Mouse (Mus musculus) kidney, adult 2 months (tissue): ENCODE data around the gene B4galt5.

Source experiments
- CTCF ChIP-seq: fragments of 200-500 bp; conservative IDR thresholded peaks from 2 replicates; pipeline ENCODE4 v1.5.1; 2011; ENCODE audit warnings: low read depth, mild to moderate bottlenecking, control low read depth, low read length, moderate library complexity, mixed read lengths; ENCODE audit not compliant: insufficient read depth, insufficient read length
- POLR2A ChIP-seq: fragments of 200-500 bp; IDR thresholded peaks from one replicate; pipeline ENCODE4 v1.6.1; 2011; ENCODE audit warnings: low read depth, low read length, control low read depth

- TF ChIP-seq POLR2A (no peak), CTCF (no peak)
These were observed 5.7 kb upstream of the B4galt5 start for GRCm38 (mm10) chr2:167354611-167355165.
